In the genomic region with DNA sequence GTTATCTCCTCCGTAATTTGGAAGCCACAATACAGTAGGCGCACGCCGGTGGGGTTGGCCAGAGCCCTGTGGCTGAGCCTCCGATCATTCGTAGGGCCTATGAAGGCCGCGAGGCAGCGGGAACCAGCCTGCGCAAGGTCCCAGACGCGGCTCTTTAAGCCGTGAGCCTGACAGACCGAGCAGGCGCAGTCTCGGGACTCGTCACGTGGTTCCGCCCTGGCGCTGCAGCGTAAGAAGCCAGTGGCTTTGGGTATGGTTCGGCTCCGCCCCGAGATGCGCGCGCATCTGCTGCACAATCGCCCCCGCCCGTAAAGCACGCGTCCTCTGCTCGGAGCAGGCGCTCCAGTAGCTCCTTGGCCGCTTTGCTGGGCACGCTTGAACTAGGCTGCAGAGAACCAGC, we compare ENCODE assay signal across 8 mouse cellular contexts. TPM values are rescaled to one million over a fixed set of nuclear protein-coding genes. Genes with fewer than 3 reads are reported as not detected.
DNase-seq lines count a peak whose midpoint lies in the region; ATAC-seq and TF ChIP-seq lines count a peak whose summit lies in the region.

No protein-coding gene starts in this region.

- peak overlapping the region; percentile 72 for H3K4me2 ChIP-seq in kidney, embryonic 15.5 days

- peak overlapping the region; percentile 77 for H3K27ac ChIP-seq in bone marrow macrophage, adult 2 months (ENCODE audit: insufficient read depth, low read depth, low read length)
- H3K27ac ChIP-seq in embryonic fibroblast, embryonic 13.5 days (ENCODE audit: insufficient read depth, low read length): peak overlapping the region; percentile 54
- peak overlapping the region; percentile 93 for H3K27ac ChIP-seq in heart, embryonic 10.5 days
- peak overlapping the region; percentile 88 for H3K27ac ChIP-seq in kidney, embryonic 15.5 days

- peak overlapping the region; percentile 55 for H3K4me3 ChIP-seq in bone marrow macrophage, adult 2 months (ENCODE audit: insufficient read depth, low read length)
- peak overlapping the region; percentile 30 for H3K4me3 ChIP-seq in embryonic fibroblast, embryonic 13.5 days (ENCODE audit: insufficient read depth, low read length)
- peak overlapping the region; percentile 61 for H3K4me3 ChIP-seq in heart, embryonic 10.5 days
- peak overlapping the region; percentile 48 for H3K4me3 ChIP-seq in kidney, embryonic 15.5 days (replicated peaks)

- peak; percentile 98 for ATAC-seq in kidney, embryonic 15.5 days (replicated peaks; ENCODE audit: low FRiP score)
- peak; percentile 97 for ATAC-seq in monocyte, adult 5-6 weeks (replicated peaks; ENCODE audit: insufficient number of reproducible peaks, low FRiP score, low TSS enrichment, poor library complexity, severe bottlenecking)

- H3K36me3 ChIP-seq in heart, embryonic 10.5 days: peaks cover 29% of the 10 kb centered on the region
- H3K36me3 ChIP-seq in kidney, embryonic 15.5 days: peaks cover 34% of the 10 kb centered on the region

- peaks cover 5% of the 10 kb centered on the region for H3K4me1 ChIP-seq in bone marrow macrophage, adult 2 months (ENCODE audit: control insufficient read depth, insufficient read depth, low read length)
- H3K4me1 ChIP-seq in embryonic fibroblast, embryonic 13.5 days (ENCODE audit: control insufficient read depth, insufficient read depth, low read length): peaks cover 6% of the 10 kb centered on the region; the same call in 1 of the 2 replicates
- peaks cover 9% of the 10 kb centered on the region for H3K4me1 ChIP-seq in heart, embryonic 10.5 days
- H3K4me1 ChIP-seq in kidney, embryonic 15.5 days: peaks cover 9% of the 10 kb centered on the region

- H3K9me3 ChIP-seq in heart, embryonic 10.5 days: no peaks in the 10 kb centered on the region
- H3K9me3 ChIP-seq in kidney, embryonic 15.5 days (replicated peaks): no peaks in the 10 kb centered on the region

- peak; percentile 89 for TF ChIP-seq POLR2A in bone marrow macrophage, adult 2 months (IDR thresholded peaks at IDR 0.05; ENCODE audit: borderline replicate concordance, low read depth, low read length)
- TF ChIP-seq POLR2A in embryonic fibroblast, embryonic 13.5 days (IDR thresholded peaks at IDR 0.05; ENCODE audit: low read depth, low read length): peak; percentile 94

- H3K9ac ChIP-seq in kidney, embryonic 15.5 days: peak overlapping the region; percentile 60

- WGBS in heart, embryonic 10.5 days: under 1% methylated on average over 36 of the region's 36 CpGs
- under 1% methylated on average over 36 of the region's 36 CpGs for WGBS in kidney, embryonic 15.5 days

- DNase-seq in A20 (ENCODE audit: low read depth, low spot score) (peak; percentile 99), liver (peak; percentile 98)
- peak; percentile 99 for DNase-seq in heart, embryonic 10.5 days (ENCODE audit: low spot score)
- DNase-seq in spleen, postnatal 4 days (ENCODE audit: low spot score in 2 of 2): peak; percentile 98 to 99

- TF ChIP-seq CTCF in bone marrow macrophage, adult 2 months (IDR thresholded peaks at IDR 0.05; ENCODE audit: low read depth, low read length): no peak
- TF ChIP-seq CTCF in embryonic fibroblast, embryonic 13.5 days (IDR thresholded peaks at IDR 0.05; ENCODE audit: borderline replicate concordance, insufficient read depth, low read length): no peak

- no peaks in the 10 kb centered on the region for H3K27me3 ChIP-seq in heart, embryonic 10.5 days (ENCODE audit: insufficient read depth, poor library complexity, severe bottlenecking)
- no peaks in the 10 kb centered on the region for H3K27me3 ChIP-seq in kidney, embryonic 15.5 days

RNA-seq across cellular contexts. Expression of gene Phf2, which starts 7.6 kb away (rescaled TPM):
- polyA plus RNA-seq in bone marrow macrophage, adult 2 months (2012; ENCODE audit: insufficient read depth, insufficient read length, missing spikeins): 19.2 and 20.4 TPM in 2 replicates
- 24.7 and 29.4 TPM in 2 replicates for polyA plus RNA-seq in embryonic fibroblast, embryonic 13.5 days (2011; ENCODE audit: insufficient read length, low read depth, missing spikeins)
- polyA plus RNA-seq in heart, embryonic 10.5 days (2016; fragmentation: Nextera tagmentation; extraction: Ambion mirVana): 4.1 and 6.8 TPM in 2 replicates
- polyA plus RNA-seq in kidney, embryonic 15.5 days (2015; fragmentation: Nextera tagmentation; extraction: Ambion mirVana): 7.5 and 7.8 TPM in 2 replicates
- total RNA-seq in monocyte, adult 5-6 weeks (2017): 10.0 to 17.8 TPM (median 13.7 TPM) in 3 replicates

Comparison
In these comparisons a context has a peak if more than half of its experiments do, and no peak if none do; other contexts are left out.
1. Peak in every context shown above with its lines: DNase-seq, ATAC-seq, H3K4me3 ChIP-seq and H3K27ac ChIP-seq.